Mouse (Mus musculus): ENCODE results near the gene Pbx4.

GRCm38 (mm10) chr8:69807236-69807635 is 25.1 kb upstream of the Pbx4 start:
- TF ChIP-seq POLR2A (IDR thresholded peaks at IDR 0.05; ENCODE audit: insufficient read length, low read depth) = no peak
- TF ChIP-seq MYOD1 (IDR thresholded peaks at IDR 0.05; ENCODE audit: control insufficient read depth in 1 of 3, insufficient read length in 2 of 3, low read depth in 2 of 3) = no peak
- TF ChIP-seq SRF (IDR thresholded peaks at IDR 0.05; ENCODE audit: control insufficient read depth, insufficient read length, low read depth) = no peak
- TF ChIP-seq CEBPB (IDR thresholded peaks at IDR 0.05; ENCODE audit: insufficient read depth, poor library complexity, severe bottlenecking) = no peak
- no peak for TF ChIP-seq POLR2AphosphoS2 (IDR thresholded peaks at IDR 0.05; ENCODE audit: insufficient read length, low read depth)
- no peak for TF ChIP-seq USF1 (IDR thresholded peaks at IDR 0.05; ENCODE audit: low read depth)
- no peak for TF ChIP-seq MAX (IDR thresholded peaks at IDR 0.05; ENCODE audit: low read depth)
- no peak for TF ChIP-seq E2F4 (IDR thresholded peaks at IDR 0.05; ENCODE audit: insufficient read depth)
- TF ChIP-seq TCF12 (IDR thresholded peaks at IDR 0.05; ENCODE audit: insufficient read depth, poor library complexity, severe bottlenecking) = no peak
- TF ChIP-seq MYOG (IDR thresholded peaks at IDR 0.05; ENCODE audit: control insufficient read depth in 1 of 3, insufficient read depth in 1 of 3, insufficient read length in 2 of 3, low read depth in 2 of 3) = no peak

Data from myocyte (in vitro differentiated cells).